In genomic region chr14:110623716-110624115, GRCm38 (mm10) we compare ENCODE assay signal across 15 mouse cellular contexts.
DNase-seq lines count a peak whose midpoint lies in the region; ATAC-seq and TF ChIP-seq lines count a peak whose summit lies in the region.
"Had no signal": no experiment of that assay in that cellular context is flagged by ENCODE, and none has a peak within 500 bp of the region (broad histone marks: within the 10 kb centered on the region; RNA-seq: fewer than 3 reads in every experiment).

No protein-coding gene starts in this region.

- TF ChIP-seq RAD21 in MEL (IDR thresholded peaks at IDR 0.05; ENCODE audit: low read depth, low read length) = no peak

- no peaks in the 10 kb centered on the region for H3K27me3 ChIP-seq in hindbrain, postnatal 0 days (ENCODE audit: insufficient read depth, low read length)
- H3K27me3 ChIP-seq in hindbrain, embryonic 14.5 days (ENCODE audit: control insufficient read depth, insufficient read depth, low read length) = no peaks in the 10 kb centered on the region
- H3K27me3 ChIP-seq in MEL (ENCODE audit: control insufficient read depth in 1 of 2, insufficient read depth in 2 of 2, low read length in 2 of 2) = no peaks in the 10 kb centered on the region
- H3K27me3 ChIP-seq in liver, embryonic 12.5 days (replicated peaks) = no peaks in the 10 kb centered on the region
- H3K27me3 ChIP-seq: embryonic facial prominence, embryonic 12.5 days; heart, embryonic 15.5 days; hindbrain, embryonic 13.5 days; midbrain, embryonic 13.5 days had no signal

- ATAC-seq in frontal cortex, adult (ENCODE audit: low TSS enrichment) = peak; percentile 57; the same call in 1 of the 2 replicates
- no peak for ATAC-seq in hindbrain, postnatal 0 days
- ATAC-seq in hindbrain, embryonic 14.5 days (ENCODE audit: low FRiP score) = no peak
- no peak for ATAC-seq in liver, embryonic 12.5 days
- ATAC-seq: intestine, postnatal 0 days; midbrain, embryonic 13.5 days had no signal

- no peaks in the 10 kb centered on the region for H3K36me3 ChIP-seq in hindbrain, postnatal 0 days (ENCODE audit: insufficient read depth, low read length)
- H3K36me3 ChIP-seq in hindbrain, embryonic 14.5 days (replicated peaks; ENCODE audit: control insufficient read depth, insufficient read depth) = no peaks in the 10 kb centered on the region
- H3K36me3 ChIP-seq in MEL (ENCODE audit: control insufficient read depth in 1 of 2, insufficient read depth in 2 of 2, low read length in 2 of 2) = peaks cover 0 to 4% of the 10 kb centered on the region in 2 experiments; a peak in 2 of 4 replicates
- H3K36me3 ChIP-seq in liver, embryonic 12.5 days = no peaks in the 10 kb centered on the region
- H3K36me3 ChIP-seq: embryonic facial prominence, embryonic 12.5 days; heart, embryonic 15.5 days; hindbrain, embryonic 13.5 days; midbrain, embryonic 13.5 days had no signal

- no peak overlapping the region for H3K27ac ChIP-seq in hindbrain, postnatal 0 days
- H3K27ac ChIP-seq in hindbrain, embryonic 14.5 days = no peak overlapping the region
- H3K27ac ChIP-seq in MEL (ENCODE audit: control insufficient read depth, low read depth, low read length) = no peak overlapping the region
- H3K27ac ChIP-seq in liver, embryonic 12.5 days = no peak overlapping the region
- H3K27ac ChIP-seq: embryonic facial prominence, embryonic 12.5 days; heart, embryonic 15.5 days; hindbrain, embryonic 13.5 days; midbrain, embryonic 13.5 days had no signal

- WGBS in hindbrain, postnatal 0 days = 52% methylated on average over 2 of the region's 2 CpGs
- WGBS in hindbrain, embryonic 14.5 days = 64% methylated on average over 2 of the region's 2 CpGs
- 30% methylated on average over 2 of the region's 2 CpGs for WGBS in liver, embryonic 12.5 days (ENCODE audit: insufficient replicate concordance)

- TF ChIP-seq POLR2A in MEL (IDR thresholded peaks at IDR 0.05; ENCODE audit: control insufficient read depth in 1 of 2, insufficient read depth in 1 of 2, low read depth in 1 of 2, low read length in 2 of 2, poor library complexity in 1 of 2) = no peak

- H3K79me2 ChIP-seq in MEL (ENCODE audit: control insufficient read depth, insufficient read depth, low read length, poor library complexity) = no peaks in the 10 kb centered on the region

- no peak overlapping the region for H3K4me2 ChIP-seq in hindbrain, postnatal 0 days (ENCODE audit: low read depth, low read length)
- H3K4me2 ChIP-seq in hindbrain, embryonic 14.5 days (replicated peaks) = no peak overlapping the region
- no peak overlapping the region for H3K4me2 ChIP-seq in liver, embryonic 12.5 days
- H3K4me2 ChIP-seq: embryonic facial prominence, embryonic 12.5 days; heart, embryonic 15.5 days; hindbrain, embryonic 13.5 days; midbrain, embryonic 13.5 days had no signal

- no peak overlapping the region for H3K4me3 ChIP-seq in hindbrain, postnatal 0 days (ENCODE audit: low read length)
- H3K4me3 ChIP-seq in hindbrain, embryonic 14.5 days (replicated peaks; ENCODE audit: low read length) = no peak overlapping the region
- peak overlapping the region; percentile 27 to 32; a peak in 3 of 4 replicates for H3K4me3 ChIP-seq in MEL (ENCODE audit: control insufficient read depth in 1 of 2, insufficient read depth in 1 of 2, low read depth in 2 of 2, low read length in 2 of 2)
- H3K4me3 ChIP-seq in liver, embryonic 12.5 days = no peak overlapping the region
- H3K4me3 ChIP-seq: embryonic facial prominence, embryonic 12.5 days; heart, embryonic 15.5 days; hindbrain, embryonic 13.5 days; midbrain, embryonic 13.5 days had no signal

- H3K9me3 ChIP-seq in hindbrain, postnatal 0 days (ENCODE audit: low read length) = no peaks in the 10 kb centered on the region
- no peaks in the 10 kb centered on the region for H3K9me3 ChIP-seq in hindbrain, embryonic 14.5 days (ENCODE audit: control insufficient read depth, low read length)
- H3K9me3 ChIP-seq in MEL (replicated peaks; ENCODE audit: insufficient read depth, low read length) = no peaks in the 10 kb centered on the region
- H3K9me3 ChIP-seq in liver, embryonic 12.5 days (replicated peaks) = no peaks in the 10 kb centered on the region
- H3K9me3 ChIP-seq: embryonic facial prominence, embryonic 12.5 days; heart, embryonic 15.5 days; hindbrain, embryonic 13.5 days; midbrain, embryonic 13.5 days had no signal

- no peak for TF ChIP-seq CTCF in hindbrain, postnatal 0 days (IDR thresholded peaks at IDR 0.05; ENCODE audit: low read depth)
- no peak for TF ChIP-seq CTCF in MEL (IDR thresholded peaks at IDR 0.05 in 2 of 3, conservative IDR thresholded peaks at IDR 0.05 in 1 of 3; ENCODE audit: control insufficient read depth in 1 of 3, insufficient read depth in 1 of 3, low read depth in 2 of 3, low read length in 3 of 3, poor library complexity in 1 of 3, severe bottlenecking in 1 of 3)

- TF ChIP-seq EP300 in MEL (IDR thresholded peaks at IDR 0.05; ENCODE audit: low read depth in 1 of 2, low read length in 2 of 2) = no peak

- DNase-seq in frontal cortex, postnatal 10 days (ENCODE audit: low spot score in 2 of 2) = no peak
- peak; percentile 7 for DNase-seq in hindbrain, postnatal 0 days (ENCODE audit: low spot score)
- no peak for DNase-seq in hindbrain, embryonic 14.5 days (ENCODE audit: low spot score)
- DNase-seq in MEL (ENCODE audit: low read depth, low spot score) = no peak
- DNase-seq in fat pad, adult 2 months (ENCODE audit: extremely low read depth, low read depth, low spot score) = peak; percentile 59
- DNase-seq in ovary, postnatal 14 days (ENCODE audit: low spot score) = no peak
- DNase-seq: cerebellum, adult 18-20 months; kidney, postnatal 14 days had no signal

- no peaks in the 10 kb centered on the region for H3K4me1 ChIP-seq in hindbrain, postnatal 0 days (ENCODE audit: insufficient read depth, low read length)
- no peaks in the 10 kb centered on the region for H3K4me1 ChIP-seq in hindbrain, embryonic 14.5 days (replicated peaks; ENCODE audit: control insufficient read depth, insufficient read depth, low read length)
- H3K4me1 ChIP-seq in MEL (ENCODE audit: control insufficient read depth in 1 of 2, insufficient read depth in 2 of 2, low read length in 2 of 2) = peaks cover 0 to 7% of the 10 kb centered on the region in 2 experiments; a peak in 2 of 4 replicates
- H3K4me1 ChIP-seq in liver, embryonic 12.5 days = no peaks in the 10 kb centered on the region
- H3K4me1 ChIP-seq: embryonic facial prominence, embryonic 12.5 days; heart, embryonic 15.5 days; hindbrain, embryonic 13.5 days; midbrain, embryonic 13.5 days had no signal

- H3K9ac ChIP-seq in hindbrain, postnatal 0 days (replicated peaks; ENCODE audit: low read length) = no peak overlapping the region
- H3K9ac ChIP-seq in hindbrain, embryonic 14.5 days = no peak overlapping the region
- no peak overlapping the region for H3K9ac ChIP-seq in MEL (ENCODE audit: control insufficient read depth, low read depth, low read length, poor library complexity, severe bottlenecking)
- H3K9ac ChIP-seq in liver, embryonic 12.5 days = no peak overlapping the region
- H3K9ac ChIP-seq: embryonic facial prominence, embryonic 12.5 days; heart, embryonic 15.5 days; hindbrain, embryonic 13.5 days; midbrain, embryonic 13.5 days had no signal

TF ChIP-seq in MEL, 35 proteins besides CTCF, POLR2A, EP300 and RAD21:
- no peak for TF ChIP-seq ZMIZ1 (IDR thresholded peaks at IDR 0.05; ENCODE audit: low read depth, low read length)
- peak; percentile 68; the same call in 1 of the 2 replicates for TF ChIP-seq MAX (IDR thresholded peaks at IDR 0.05; ENCODE audit: low read length)
TF ChIP-seq in MEL: peak in this region for 1.

Comparison
In these comparisons a context has a peak if more than half of its experiments do, and no peak if none do; other contexts are left out.
1. DNase-seq: peak in hindbrain, postnatal 0 days (single experiment) and fat pad, adult 2 months (single experiment); none in frontal cortex, postnatal 10 days (0 of 2), hindbrain, embryonic 14.5 days (single experiment), MEL (single experiment) and ovary, postnatal 14 days (single experiment).
2. H3K4me3 ChIP-seq: peak in MEL (2 of 2); none in hindbrain, postnatal 0 days (single experiment), hindbrain, embryonic 14.5 days (single experiment) and liver, embryonic 12.5 days (single experiment).